Mouse (Mus musculus): ENCODE measurements around the gene Zfp219. TPM values are rescaled to one million over a fixed set of nuclear protein-coding genes. Genes with fewer than 3 reads are reported as not detected.

The Zfp219 gene
- total RNA-seq, 2 experiments from 2014 or later: 3.7 to 4.7 TPM

DNA sequence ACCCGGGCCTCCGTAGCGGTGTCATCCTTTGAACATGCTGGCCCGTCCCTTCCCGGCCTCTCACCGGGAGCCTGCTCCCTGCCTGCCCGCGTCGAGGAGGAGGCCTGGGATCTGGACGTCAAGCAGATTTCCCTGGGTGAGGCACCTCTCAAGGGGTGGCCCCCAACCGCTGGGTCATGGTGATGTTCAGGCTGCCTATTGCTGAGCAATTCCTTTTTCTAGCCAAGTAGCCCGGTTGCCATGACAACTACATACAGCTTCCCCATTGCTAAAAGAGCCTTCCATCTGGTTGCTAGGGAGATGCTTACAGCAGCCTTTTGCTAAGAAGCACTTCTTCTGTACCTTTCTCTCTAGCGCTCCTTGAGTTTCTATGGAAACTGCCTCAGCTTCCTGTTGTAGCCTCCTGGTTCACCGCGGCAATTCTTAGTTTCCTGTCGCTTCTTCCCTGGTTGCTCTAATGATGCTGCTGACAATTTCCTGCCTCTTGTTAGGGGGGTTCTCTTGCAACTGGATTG lies 16.5 kb downstream of the Zfp219 start:
- peak; percentile 38 for ATAC-seq (ENCODE audit: poor library complexity, severe bottlenecking)

DNA sequence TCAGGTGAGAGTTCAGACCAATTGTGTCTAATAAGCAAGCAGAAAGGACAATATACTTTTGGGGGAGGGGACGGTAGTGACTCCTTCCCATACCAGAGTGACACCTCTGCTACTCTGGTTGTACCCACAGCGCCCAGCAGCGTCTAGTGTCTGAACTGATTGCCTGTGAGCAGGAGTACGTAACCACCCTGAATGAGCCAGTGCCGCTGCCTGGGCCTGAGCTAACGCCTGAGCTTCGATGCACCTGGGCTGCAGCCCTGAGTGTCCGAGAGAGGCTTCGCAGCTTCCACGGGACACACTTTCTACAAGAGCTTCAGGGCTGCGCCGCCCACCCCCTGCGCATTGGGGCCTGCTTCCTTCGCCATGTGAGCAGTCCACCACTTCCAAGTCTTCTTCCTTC lies 23.1 kb downstream of the Zfp219 start:
- ATAC-seq (ENCODE audit: poor library complexity, severe bottlenecking): no peak

DNA sequence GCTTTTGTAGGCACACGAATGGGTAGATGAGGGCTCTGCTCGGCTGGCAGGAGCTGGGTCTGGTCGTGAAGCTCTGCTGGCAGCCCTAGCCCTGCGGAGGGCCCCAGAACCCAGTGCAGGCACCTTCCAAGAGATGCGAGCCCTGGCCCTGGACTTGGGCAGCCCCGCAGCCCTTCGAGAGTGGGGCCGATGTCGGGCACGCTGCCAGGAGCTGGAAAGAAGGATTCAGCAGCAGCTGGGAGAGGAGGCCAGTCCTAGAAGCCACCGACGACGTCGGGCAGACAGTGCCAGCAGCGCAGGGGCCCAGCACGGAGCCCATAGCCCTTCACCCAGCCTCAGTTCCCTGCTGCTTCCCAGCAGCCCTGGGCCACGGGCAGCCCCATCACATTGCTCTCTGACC lies 23.7 kb downstream of the Zfp219 start:
- no peak for ATAC-seq (ENCODE audit: poor library complexity, severe bottlenecking)

DNA sequence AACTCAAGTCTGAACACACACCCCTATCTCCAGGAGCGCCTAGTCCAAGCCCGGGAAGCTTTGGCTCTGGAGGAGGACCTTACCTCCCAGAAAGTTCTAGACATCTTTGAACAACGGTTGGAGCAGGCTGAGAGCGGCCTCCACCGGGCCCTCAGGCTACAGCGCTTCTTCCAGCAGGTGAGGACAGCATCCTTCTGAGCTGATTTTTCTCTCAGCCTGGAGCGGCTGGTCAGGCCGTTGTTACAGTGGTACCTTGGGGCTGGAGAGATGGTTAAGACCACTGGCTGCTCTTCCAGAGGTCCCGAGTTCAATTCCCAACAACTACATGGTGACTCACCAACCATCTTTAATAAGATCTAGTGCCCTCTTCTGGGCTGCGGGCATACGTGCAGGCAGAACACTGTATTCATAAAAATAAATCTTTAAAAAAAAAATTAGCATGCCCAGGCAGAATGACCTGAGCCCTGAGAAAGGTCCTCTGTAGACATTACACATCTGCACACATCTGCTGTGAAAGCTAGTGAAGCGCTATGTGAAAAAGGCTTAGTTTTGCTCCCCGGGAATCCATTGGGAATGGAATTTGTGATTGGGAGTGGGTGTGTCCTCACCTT lies 24.2 kb downstream of the Zfp219 start:
- peak; percentile 55; the same call in 1 of the 2 replicates for ATAC-seq (ENCODE audit: poor library complexity, severe bottlenecking)

DNA sequence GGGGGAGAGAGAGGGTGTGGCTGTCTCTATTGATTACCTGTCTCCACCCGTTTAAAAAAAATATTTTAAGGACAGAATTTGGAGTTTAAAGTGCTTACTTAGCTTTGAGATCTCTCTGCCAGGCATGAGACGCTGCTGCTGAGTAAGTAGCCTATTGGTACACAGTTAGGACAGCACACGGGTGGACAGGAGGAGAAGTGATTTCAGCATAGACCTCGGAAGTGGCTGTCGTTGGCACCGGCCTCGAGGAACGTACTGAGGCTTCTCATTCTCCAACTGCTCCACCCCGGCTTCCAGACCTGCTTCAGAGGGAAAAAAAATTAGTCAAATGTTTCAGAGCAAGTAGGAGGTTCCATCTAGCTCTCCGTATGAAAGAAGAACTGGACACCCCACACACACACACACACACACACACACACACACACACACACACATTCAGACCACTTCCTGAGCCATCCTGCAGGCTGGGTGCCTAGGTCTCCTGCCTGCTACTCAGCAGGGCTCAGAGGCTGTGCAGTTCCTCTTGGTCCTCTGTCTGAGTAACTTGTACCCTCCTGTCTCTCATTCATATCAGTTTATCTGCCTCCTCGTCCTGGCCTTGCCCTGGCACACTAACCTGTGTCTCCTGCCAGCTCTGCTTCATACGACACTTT lies 25.2 kb downstream of the Zfp219 start:
- peak; percentile 79 for ATAC-seq (ENCODE audit: poor library complexity, severe bottlenecking)

DNA sequence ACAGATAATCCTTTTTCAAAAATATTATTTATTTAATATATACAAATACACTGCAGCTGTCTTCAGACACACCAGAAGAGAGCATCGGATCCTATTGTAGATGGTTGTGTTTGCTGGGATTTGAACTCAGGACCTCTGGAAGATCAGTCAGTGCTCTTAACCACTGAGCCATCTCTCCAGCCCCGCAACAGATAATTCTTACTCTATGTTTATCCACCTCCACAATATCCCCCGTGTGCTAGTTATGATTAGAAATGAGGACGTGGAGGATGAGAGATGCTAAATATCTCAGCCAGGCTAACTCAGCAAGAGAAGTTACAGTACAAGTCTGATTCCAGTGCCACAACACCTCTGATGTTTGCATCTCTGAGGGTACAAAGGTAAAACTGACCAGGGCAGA lies 26.1 kb downstream of the Zfp219 start:
- ATAC-seq (ENCODE audit: poor library complexity, severe bottlenecking): no peak

DNA sequence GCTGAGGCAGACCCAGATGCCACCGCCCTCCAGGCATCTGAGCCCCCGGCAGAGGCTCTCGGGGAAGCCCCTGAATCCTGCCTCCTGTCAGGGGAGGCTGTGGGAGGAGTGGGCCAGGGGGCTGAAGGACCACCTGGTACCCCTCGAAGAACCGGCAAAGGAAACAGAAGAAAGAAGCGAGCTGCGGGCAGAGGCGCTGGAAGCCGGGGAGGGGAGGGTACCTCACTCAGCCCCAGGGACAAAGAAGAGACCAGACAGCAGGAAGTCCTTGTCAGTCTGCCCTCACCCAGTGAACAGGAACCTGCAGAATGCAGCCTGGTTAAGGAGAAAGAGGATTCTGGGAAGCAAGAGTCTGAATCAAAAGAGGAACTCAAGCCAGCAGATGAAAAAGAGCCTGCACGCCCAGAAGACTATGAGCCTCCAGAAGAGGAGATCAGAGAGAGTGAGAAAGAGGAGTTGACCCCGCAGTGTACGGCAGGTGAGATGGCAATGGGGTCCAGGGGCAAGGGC lies 31.0 kb downstream of the Zfp219 start:
- ATAC-seq (ENCODE audit: poor library complexity, severe bottlenecking): peak; percentile 70

DNA sequence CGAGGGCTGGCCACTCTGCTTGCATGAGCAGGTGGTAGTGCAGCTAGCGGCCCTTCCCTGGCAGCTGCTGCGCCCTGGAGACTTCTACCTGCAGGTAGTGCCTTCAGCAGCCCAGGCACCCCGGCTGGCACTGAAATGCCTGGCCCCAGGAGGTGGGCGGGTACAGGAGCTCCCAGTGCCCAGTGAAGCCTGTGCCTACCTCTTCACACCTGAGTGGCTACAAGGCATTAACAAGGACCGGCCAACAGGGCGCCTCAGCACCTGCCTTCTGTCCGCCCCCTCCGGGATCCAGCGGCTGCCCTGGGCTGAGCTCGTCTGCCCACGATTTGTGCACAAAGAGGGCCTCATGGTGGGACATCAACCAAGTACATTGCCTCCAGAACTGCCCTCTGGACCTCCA lies 31.8 kb downstream of the Zfp219 start:
- no peak for ATAC-seq (ENCODE audit: poor library complexity, severe bottlenecking)

DNA sequence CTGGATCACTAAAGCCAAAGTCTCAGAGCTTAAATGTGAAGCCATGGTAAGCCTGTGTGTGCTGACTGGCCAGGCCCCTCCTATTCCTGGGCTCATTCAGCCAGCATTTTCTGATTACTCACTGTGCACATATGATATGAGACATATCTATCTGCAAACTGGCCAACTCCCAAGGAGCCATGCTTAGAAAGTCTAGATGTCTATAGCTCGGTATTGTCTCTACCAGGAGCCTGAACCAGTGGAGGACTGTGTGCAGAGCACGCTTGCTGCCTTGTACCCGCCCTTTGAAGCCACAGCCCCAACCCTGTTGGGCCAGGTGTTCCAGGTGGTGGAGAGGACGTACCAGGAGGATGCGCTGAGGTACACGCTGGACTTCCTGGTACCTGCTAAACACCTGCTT lies 33.4 kb downstream of the Zfp219 start:
- no peak for ATAC-seq (ENCODE audit: poor library complexity, severe bottlenecking)

DNA sequence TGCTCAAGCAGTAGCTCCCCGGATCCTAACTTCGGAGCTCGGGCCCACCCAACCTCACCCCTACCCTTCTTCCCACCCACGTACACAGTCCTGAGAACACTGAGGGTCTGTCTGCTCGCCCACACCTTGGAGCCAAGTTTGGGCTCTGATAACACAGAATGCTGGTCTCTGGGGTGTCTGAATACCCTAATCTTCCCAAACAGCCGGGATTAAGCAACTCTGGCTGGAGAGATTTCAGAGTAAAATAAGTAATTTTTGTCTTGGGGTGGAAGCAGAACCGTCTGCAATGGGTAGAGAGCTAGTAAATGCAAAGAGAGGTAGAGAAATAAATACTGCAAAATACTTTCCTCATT lies 34.4 kb downstream of the Zfp219 start:
- no peak for ATAC-seq (ENCODE audit: poor library complexity, severe bottlenecking)

DNA sequence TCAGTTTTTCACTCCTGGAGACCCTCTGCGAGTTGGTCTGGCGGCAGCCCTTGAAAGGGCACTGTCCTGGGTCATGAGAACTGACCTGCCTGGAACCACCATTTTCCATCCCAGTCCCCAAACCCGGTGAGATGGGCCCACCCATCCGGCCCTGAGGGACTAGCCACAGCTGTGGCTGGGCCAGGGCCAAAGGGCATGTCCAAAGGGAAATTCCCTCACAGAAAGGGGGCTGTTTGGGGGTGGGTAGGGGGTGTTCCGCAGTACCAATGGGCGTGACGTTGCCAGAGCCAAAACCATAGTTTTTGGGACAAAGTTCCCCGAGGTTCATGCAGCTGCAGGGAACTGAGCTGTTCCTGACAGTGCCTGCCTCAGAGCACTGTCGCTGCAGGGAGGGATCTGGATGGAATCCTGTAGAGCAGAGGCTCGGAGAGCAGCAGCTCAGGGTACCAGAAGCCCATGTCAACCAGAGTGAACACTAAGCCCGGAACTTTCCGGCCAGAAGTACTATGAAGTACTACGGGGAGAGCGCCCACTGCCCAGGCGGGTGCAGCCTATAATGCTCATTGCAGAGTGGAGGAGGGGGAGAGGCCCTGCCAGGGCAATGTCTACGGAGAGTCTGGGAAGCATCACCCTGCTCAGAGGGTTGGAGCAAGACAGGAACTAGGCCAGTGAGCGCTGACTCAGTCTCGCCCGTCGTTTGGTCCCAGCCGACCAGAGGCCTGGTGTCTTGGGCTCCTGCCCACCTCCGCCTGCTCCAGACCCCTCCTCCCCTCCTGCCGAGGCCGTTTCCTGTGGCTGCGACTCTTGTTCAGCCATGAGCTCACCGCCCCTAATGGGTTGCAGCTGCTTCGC lies 35.0 kb downstream of the Zfp219 start:
- peak; percentile 33 for ATAC-seq (ENCODE audit: poor library complexity, severe bottlenecking)

DNA sequence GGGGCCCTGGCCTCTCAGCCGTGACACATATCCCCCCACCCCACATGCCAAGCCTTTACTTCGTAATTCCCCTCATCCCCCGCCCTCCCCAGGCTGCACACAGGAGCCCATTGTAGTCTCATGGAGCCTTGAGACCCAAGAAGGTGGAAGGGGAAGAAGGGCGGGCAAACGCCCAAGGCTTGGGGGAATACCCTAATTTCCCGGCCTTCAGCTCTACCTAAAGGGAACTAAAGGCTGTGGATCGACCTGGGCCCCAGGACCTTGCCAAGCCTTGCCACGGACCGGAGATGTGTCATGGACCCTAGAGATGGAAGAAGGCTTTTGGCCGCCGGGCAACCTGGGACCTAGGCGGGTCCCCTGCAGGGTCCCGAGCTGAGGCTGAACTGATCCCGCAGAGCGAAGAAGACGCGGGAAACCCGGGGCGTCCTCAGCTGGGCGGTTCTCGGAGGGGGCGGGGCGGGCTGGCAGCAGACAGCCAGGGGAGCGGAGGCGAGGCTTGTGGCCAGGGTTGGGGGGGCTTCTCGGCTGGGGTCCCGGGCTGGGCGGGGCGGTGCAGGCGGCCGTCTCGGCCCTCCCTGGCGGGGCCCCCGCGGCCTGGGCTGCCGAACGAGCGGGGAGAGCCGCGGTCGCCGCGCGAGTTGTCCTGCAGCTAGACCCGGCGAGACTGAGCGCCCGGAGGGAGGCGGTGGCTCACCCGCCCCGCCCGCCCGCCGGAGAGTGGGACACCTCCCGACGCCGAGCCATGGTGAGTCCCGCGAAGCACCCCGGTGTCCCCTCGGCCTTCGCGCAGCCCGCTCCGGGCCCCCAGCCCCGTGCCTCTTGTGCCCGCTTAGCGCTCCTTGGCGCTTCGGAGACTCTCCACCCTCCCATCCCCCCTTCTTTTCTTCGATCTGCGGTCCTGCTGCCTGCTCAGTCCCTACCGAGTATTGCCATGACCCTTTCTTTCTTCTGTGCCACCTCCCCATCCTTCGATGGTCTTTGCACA lies 36.0 kb downstream of the Zfp219 start, which contains the start of gene Arhgef40:
Gene Arhgef40, plus strand, starts transcription at position 473 of the 985 bp plus-strand sequence.
- peak; percentile 59 for ATAC-seq (ENCODE audit: poor library complexity, severe bottlenecking)

DNA sequence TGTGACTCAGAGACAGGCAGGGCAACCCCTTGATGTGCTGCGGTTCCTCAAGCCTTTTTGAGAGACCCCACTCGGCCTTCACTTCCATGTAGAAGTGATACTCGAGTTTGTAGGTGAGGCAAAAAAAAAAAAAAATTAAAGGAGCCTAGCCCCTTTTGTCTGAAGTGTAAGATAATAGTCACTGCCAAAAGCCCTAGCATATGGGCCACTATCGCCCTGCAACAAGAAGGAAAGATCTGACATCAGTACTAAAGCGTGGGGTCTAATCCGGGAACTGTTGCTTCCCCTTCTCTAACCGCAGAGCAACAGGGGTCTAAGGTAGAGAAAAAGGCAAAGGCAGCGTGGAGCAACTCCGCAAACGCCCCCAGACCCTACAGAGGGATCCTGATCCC lies 36.7 kb downstream of the Zfp219 start:
- peak; percentile 7; the same call in 1 of the 2 replicates for ATAC-seq (ENCODE audit: poor library complexity, severe bottlenecking)

DNA sequence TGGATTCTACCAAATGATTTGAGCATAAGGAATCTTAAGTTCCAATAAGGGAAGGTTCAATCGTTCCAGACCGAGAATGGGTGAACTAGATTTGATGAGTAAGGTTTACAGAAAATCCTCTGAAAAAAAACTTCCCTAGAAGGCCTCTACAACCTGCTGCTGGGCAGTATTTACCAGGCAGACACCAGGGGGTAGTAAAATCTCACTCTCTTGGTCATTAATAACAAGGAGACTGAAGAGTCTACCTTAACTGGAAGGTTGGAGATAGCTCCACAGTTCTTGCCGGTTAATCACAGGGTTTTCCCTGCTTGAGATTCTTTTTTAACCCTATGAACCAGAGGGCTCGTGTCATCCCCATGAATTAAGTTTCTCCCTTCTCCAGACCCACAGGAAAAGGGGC lies 37.3 kb downstream of the Zfp219 start:
- ATAC-seq (ENCODE audit: poor library complexity, severe bottlenecking): no peak

DNA sequence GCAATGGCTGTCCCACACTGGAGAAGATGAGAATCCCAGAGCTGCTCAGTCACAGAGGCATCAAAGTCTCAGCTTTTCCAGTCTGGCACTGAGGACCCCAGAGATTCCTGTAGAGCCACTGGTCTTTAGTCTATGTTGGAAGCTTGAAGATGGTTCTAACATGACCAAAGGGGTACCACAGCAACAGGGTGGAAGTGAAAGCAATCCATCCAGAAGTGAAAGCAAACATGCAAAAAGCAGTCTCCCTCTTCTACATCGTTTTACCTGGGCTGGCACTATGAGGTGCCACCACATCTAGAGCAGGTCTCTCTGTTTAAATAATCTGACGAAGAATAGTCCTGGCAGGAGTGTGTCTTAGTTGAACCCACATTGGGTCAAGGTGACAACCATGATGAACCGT lies 41.3 kb downstream of the Zfp219 start:
- peak; percentile 47; the same call in 1 of the 2 replicates for ATAC-seq (ENCODE audit: poor library complexity, severe bottlenecking)

DNA sequence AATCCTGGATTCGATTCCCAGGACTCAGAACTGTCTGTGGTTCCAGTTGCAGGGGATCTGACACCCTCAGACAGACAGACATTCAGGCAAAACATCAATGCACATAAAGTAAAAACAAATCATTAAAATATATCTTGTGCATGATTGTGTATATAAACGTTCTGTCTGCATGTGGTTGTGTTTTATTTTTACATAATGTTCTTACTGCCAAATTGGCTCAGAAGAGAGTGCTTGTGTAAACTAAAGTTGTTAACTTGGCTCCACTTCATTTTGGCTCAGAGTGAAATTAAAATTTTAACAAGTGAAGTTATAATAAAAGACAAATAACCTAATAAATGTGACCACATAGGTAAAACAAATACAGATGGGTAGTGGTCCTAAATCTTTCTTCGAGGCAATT lies 53.1 kb downstream of the Zfp219 start:
- ATAC-seq (ENCODE audit: poor library complexity, severe bottlenecking): no peak

DNA sequence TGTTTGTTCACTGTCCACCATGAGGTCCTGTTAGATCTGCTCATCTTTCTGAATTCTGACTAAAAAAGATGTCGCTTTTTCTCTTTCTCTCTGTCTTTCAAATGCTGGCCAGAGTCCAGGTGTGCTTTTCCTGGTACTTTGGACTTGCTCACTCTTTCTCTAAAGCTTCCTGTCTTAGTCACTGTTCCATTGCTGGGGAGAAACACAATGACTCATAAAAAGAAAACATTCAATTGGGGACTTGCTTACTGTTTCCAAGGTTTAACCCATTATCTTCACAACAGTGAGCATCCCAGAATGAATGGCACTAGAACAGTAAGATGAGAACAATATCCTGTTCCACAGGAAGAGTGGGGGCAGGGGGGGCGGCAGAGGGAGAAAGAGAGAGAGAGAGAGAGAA lies 60.2 kb downstream of the Zfp219 start:
- no peak for ATAC-seq (ENCODE audit: poor library complexity, severe bottlenecking)
